Mouse (Mus musculus) MEL (cell line): ENCODE data around the gene Hfe2. TPM values are rescaled to one million over a fixed set of nuclear protein-coding genes. Genes with fewer than 3 reads are reported as not detected.
A peak's percentile ranks its signal among the peaks of the same experiment; 100 is the strongest.
"Not testable (repeated sequence)": the region's sequence is repeated elsewhere in the genome, so short reads cannot be mapped to it uniquely, and the experiment has no call there.

Experiments
- DNase-seq: peaks from one replicate; pipeline ENCODE4 v3.0.0; 2011; ENCODE audit warnings: low read depth, low spot score
- H3K27ac ChIP-seq: 2 replicates; pipeline ENCODE4 v1.5.1; 2012; ENCODE audit warnings: low read depth, mild to moderate bottlenecking, control low read depth, low read length, moderate library complexity; ENCODE audit not compliant: control insufficient read depth
- H3K27me3 ChIP-seq, 2 experiments: fragments of 150-350 bp in 1 of 2; sonication (generic) in 1 of 2; 2 replicates each; pipeline ENCODE4 v1.6.1; 2012; ENCODE audit warnings: low read length in 2 of 2, mild to moderate bottlenecking in 2 of 2, improper control_type of control experiment in 1 of 2, moderate library complexity in 1 of 2; ENCODE audit not compliant: insufficient read depth in 2 of 2, control insufficient read depth in 1 of 2
- H3K36me3 ChIP-seq, 2 experiments: 2 replicates each; pipeline ENCODE4 v1.6.1; 2012 to 2014; ENCODE audit warnings: low read length in 2 of 2, improper control_type of control experiment in 1 of 2, inconsistent platforms in 1 of 2, mild to moderate bottlenecking in 1 of 2; ENCODE audit not compliant: insufficient read depth in 2 of 2, control insufficient read depth in 1 of 2
- H3K4me1 ChIP-seq, 2 experiments: fragments of 150-350 bp in 1 of 2; sonication (generic) in 1 of 2; 2 replicates each; pipeline ENCODE4 v1.6.1; 2012; ENCODE audit warnings: low read length in 2 of 2, improper control_type of control experiment in 1 of 2, mild to moderate bottlenecking in 1 of 2; ENCODE audit not compliant: insufficient read depth in 2 of 2, control insufficient read depth in 1 of 2
- H3K4me3 ChIP-seq, 2 experiments: fragments of 150-350 bp in 1 of 2; sonication (generic) in 1 of 2; 2 replicates each; pipeline ENCODE4 v1.5.1; 2012; ENCODE audit warnings: low read depth in 2 of 2, low read length in 2 of 2, mild to moderate bottlenecking in 2 of 2, moderate library complexity in 2 of 2, control low read depth in 1 of 2, improper control_type of control experiment in 1 of 2; ENCODE audit not compliant: control insufficient read depth in 1 of 2, insufficient read depth in 1 of 2
- H3K79me2 ChIP-seq: 2 replicates; pipeline ENCODE4 v1.6.1; 2012; ENCODE audit warnings: mild to moderate bottlenecking, low read length, moderate library complexity; ENCODE audit not compliant: control insufficient read depth, poor library complexity, insufficient read depth
- H3K9ac ChIP-seq: 2 replicates; pipeline ENCODE4 v1.6.1; 2012; ENCODE audit warnings: low read depth, mild to moderate bottlenecking, control low read depth, low read length, moderate library complexity; ENCODE audit not compliant: control insufficient read depth, poor library complexity, severe bottlenecking
- H3K9me3 ChIP-seq: fragments of 150-350 bp; sonication (generic); replicated peaks from 2 replicates; pipeline ENCODE4 v1.6.1; 2012; ENCODE audit warnings: mild to moderate bottlenecking, low read length, improper control_type of control experiment, moderate library complexity; ENCODE audit not compliant: insufficient read depth
- CHD1 ChIP-seq: IDR thresholded peaks from 2 replicates; pipeline ENCODE4 v1.6.1; 2012; ENCODE audit warnings: low read depth, mild to moderate bottlenecking, inconsistent platforms, low read length, improper control_type of control experiment
- CHD2 ChIP-seq: IDR thresholded peaks from 2 replicates; pipeline ENCODE4 v1.6.1; 2011; ENCODE audit warnings: low read length, improper control_type of control experiment
- JUND ChIP-seq: IDR thresholded peaks from 2 replicates; pipeline ENCODE4 v1.6.1; 2011; ENCODE audit warnings: low read depth, mild to moderate bottlenecking, improper control_type of control experiment, low read length
- MAFK ChIP-seq: IDR thresholded peaks from 2 replicates; pipeline ENCODE4 v1.6.1; 2011; ENCODE audit warnings: low read depth, mild to moderate bottlenecking, low read length, improper control_type of control experiment, borderline replicate concordance
- MAX ChIP-seq: IDR thresholded peaks from 2 replicates; pipeline ENCODE4 v1.6.1; 2011; ENCODE audit warnings: low read length, improper control_type of control experiment
- MAZ ChIP-seq: IDR thresholded peaks from 2 replicates; pipeline ENCODE4 v1.6.1; 2012; ENCODE audit warnings: low read depth, mild to moderate bottlenecking, inconsistent platforms, low read length, improper control_type of control experiment
- MYB ChIP-seq: IDR thresholded peaks from 2 replicates; pipeline ENCODE4 v1.6.1; 2011; ENCODE audit warnings: mild to moderate bottlenecking, low read depth, low read length, improper control_type of control experiment
- MYC ChIP-seq: IDR thresholded peaks from 2 replicates; pipeline ENCODE4 v1.6.1; 2011; ENCODE audit warnings: low read depth, mild to moderate bottlenecking, low read length, improper control_type of control experiment, moderate library complexity
- POLR2A ChIP-seq, 2 experiments: IDR thresholded peaks; 2 replicates each; pipeline ENCODE4 v1.6.1; 2011 to 2012; ENCODE audit warnings: low read length in 2 of 2, mild to moderate bottlenecking in 2 of 2, control low read depth in 1 of 2, improper control_type of control experiment in 1 of 2, low read depth in 1 of 2, moderate library complexity in 1 of 2; ENCODE audit not compliant: control insufficient read depth in 1 of 2, insufficient read depth in 1 of 2, poor library complexity in 1 of 2
- POLR2AphosphoS5 ChIP-seq: IDR thresholded peaks from 2 replicates; pipeline ENCODE4 v1.6.1; 2012; ENCODE audit warnings: low read depth, borderline replicate concordance, mild to moderate bottlenecking, inconsistent platforms, low read length, moderate library complexity, mixed read lengths
- SIN3A ChIP-seq: IDR thresholded peaks from 2 replicates; pipeline ENCODE4 v1.6.1; 2012; ENCODE audit warnings: low read length, improper control_type of control experiment, inconsistent platforms
- SMC3 ChIP-seq: IDR thresholded peaks from 2 replicates; pipeline ENCODE4 v1.6.1; 2011; ENCODE audit warnings: low read depth, low read length, improper control_type of control experiment
- TAL1 ChIP-seq: IDR thresholded peaks from 2 replicates; pipeline ENCODE4 v1.6.1; 2012; ENCODE audit warnings: mild to moderate bottlenecking, inconsistent platforms, low read length, moderate library complexity, mixed read lengths
- TCF12 ChIP-seq: IDR thresholded peaks from 2 replicates; pipeline ENCODE4 v1.6.1; 2014; ENCODE audit warnings: low read depth, mild to moderate bottlenecking, inconsistent platforms, low read length, improper control_type of control experiment, moderate library complexity
- USF2 ChIP-seq, 2 experiments: IDR thresholded peaks; 2 replicates each; pipeline ENCODE4 v1.6.1; 2011 to 2012; ENCODE audit warnings: improper control_type of control experiment in 2 of 2, low read length in 2 of 2, borderline replicate concordance in 1 of 2, inconsistent platforms in 1 of 2, low read depth in 1 of 2, mild to moderate bottlenecking in 1 of 2; ENCODE audit not compliant: insufficient read depth in 1 of 2
- ZC3H11A ChIP-seq: IDR thresholded peaks from 2 replicates; pipeline ENCODE4 v1.6.1; 2012; ENCODE audit warnings: low read depth, mild to moderate bottlenecking, inconsistent platforms, low read length, improper control_type of control experiment
- ZMIZ1 ChIP-seq: IDR thresholded peaks from 2 replicates; pipeline ENCODE4 v1.6.1; 2012; ENCODE audit warnings: low read depth, mild to moderate bottlenecking, inconsistent platforms, low read length, improper control_type of control experiment, moderate library complexity
- ZNF384 ChIP-seq: IDR thresholded peaks from 2 replicates; pipeline ENCODE4 v1.6.1; 2012; ENCODE audit warnings: low read depth, mild to moderate bottlenecking, inconsistent platforms, low read length, improper control_type of control experiment
- polyA plus RNA-seq, 2 experiments: library from polyadenylated mRNA; stranded (reverse) in 1 of 2; unstranded in 1 of 2; fragments of >175 nt in 1 of 2; fragments of >200 nt in 1 of 2; gene quantifications; 2 replicates each; pipeline versions ENCODE4 v1.2.1 to v1.2.4; 2012; ENCODE audit warnings: low replicate concordance in 2 of 2, low read depth in 1 of 2; ENCODE audit not compliant: insufficient read length in 2 of 2, insufficient read depth in 1 of 2, missing spikeins in 1 of 2
- total RNA-seq: library from RNA; depleted of rRNA; stranded (reverse); fragments of 300-350 nt; gene quantifications from 2 replicates; pipeline ENCODE4 v1.2.3, GENCODE M21; 2012

Hfe2 gene
- total and polyA plus RNA-seq, 3 experiments: not detected

DNA sequence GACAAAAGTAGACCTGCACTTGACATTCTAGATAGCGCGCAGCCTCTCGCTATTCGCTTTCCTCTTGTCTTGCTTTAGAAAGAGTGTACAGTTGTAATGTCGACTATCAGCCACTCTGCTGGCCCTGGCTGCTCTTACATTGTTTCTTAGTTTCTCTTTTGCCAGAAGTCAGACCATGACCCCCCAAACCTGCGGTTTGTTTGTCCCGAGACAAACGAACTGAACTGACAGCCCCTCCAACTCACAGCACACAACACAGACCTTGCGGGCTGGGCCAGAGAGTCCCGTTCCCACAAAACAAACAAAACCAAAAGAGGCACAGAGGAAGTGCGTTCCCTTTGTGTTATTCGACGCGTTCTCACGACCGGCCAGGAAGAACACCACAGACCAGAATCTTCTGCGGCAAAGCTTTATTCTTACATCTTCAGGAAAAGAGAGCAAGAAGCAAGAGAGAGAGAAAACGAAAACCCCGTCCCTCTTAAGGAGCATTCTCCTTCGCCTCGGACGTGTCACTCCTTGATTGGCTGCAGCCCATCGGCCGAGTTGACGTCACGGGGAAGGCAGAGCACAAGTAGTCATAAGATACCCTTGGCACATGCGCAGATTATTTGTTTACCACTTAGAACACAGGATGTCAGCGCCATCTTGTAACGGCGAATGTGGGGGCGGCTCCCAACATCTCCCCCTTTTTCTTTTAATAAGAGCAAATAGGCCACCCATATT lies 35.9 kb upstream of the Hfe2 start:
- peak overlapping the region; percentile 84 for H3K27ac ChIP-seq
- peaks cover 4 to 12% of the 10 kb centered on the region in 2 experiments for H3K36me3 ChIP-seq
- not testable (repeated sequence) for H3K4me1 ChIP-seq, H3K9me3 ChIP-seq, DNase-seq, H3K27me3 ChIP-seq
- H3K79me2 ChIP-seq: peaks cover 17% of the 10 kb centered on the region
- peak overlapping the region; percentile 56 for H3K9ac ChIP-seq
- peak; percentile 28 to 49; a peak in 1 of 4 replicates for TF ChIP-seq POLR2A (IDR thresholded peaks at IDR 0.05; ENCODE audit: control insufficient read depth in 1 of 2, insufficient read depth in 1 of 2, low read depth in 1 of 2, low read length in 2 of 2, poor library complexity in 1 of 2)
- H3K4me3 ChIP-seq: peak overlapping the region in 1 of 2 experiments; percentile 21; a peak in 1 of 4 replicates

DNA sequence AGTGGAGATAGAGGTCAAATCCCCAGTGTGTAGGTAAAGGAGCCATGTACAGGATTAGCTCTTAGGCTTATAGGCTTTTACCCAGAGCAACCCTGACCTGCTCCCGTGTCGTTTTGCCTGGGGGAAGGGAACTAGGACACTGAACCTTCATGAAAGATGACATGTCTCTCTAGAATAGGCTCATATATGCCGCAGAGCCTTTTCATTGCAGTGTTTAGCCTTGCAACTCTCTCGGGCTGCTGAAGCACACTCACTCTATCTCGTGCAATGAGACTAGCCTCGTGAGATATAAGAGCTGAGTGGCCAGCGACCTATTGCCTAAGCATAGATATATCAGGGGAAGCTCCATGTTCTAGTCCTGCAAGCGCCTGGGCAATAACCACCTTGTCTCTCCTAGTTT lies 35.3 kb upstream of the Hfe2 start:
- peaks cover 4 to 12% of the 10 kb centered on the region in 2 experiments for H3K36me3 ChIP-seq
- not testable (repeated sequence) for H3K27me3 ChIP-seq, H3K9me3 ChIP-seq, H3K4me1 ChIP-seq, DNase-seq
- H3K79me2 ChIP-seq: peaks cover 17% of the 10 kb centered on the region
- peak overlapping the region in 1 of 2 experiments; percentile 19; a peak in 2 of 4 replicates for H3K4me3 ChIP-seq
- peak overlapping the region; percentile 54 for H3K9ac ChIP-seq
- peak overlapping the region; percentile 82 for H3K27ac ChIP-seq

DNA sequence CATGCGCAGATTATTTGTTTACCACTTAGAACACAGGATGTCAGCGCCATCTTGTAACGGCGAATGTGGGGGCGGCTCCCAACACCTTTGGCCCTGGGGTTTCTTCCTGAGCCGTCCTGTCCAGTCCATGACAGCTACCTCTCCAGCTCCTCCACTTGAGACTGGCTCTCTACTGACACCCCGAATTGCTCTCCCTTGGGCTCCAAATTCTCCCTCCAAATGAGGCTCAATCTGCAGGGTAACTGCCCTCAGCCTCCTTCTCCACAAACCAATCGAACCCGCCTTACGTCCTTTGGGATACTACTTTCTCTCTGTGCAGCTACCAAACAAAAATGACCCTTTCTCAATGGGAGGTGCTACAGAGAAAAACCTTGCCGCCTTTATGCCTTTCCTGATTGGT lies 30.5 kb upstream of the Hfe2 start:
- not testable (repeated sequence) for H3K9me3 ChIP-seq, DNase-seq, H3K27me3 ChIP-seq
- H3K4me3 ChIP-seq: peak overlapping the region; percentile 54 to 79
- peaks cover 31% of the 10 kb centered on the region for H3K79me2 ChIP-seq
- H3K27ac ChIP-seq: peak overlapping the region; percentile 91
- H3K36me3 ChIP-seq: peaks cover 4 to 22% of the 10 kb centered on the region in 2 experiments
- H3K9ac ChIP-seq: peak overlapping the region; percentile 81
- H3K4me1 ChIP-seq: peaks cover 8 to 14% of the 10 kb centered on the region in 2 experiments

DNA sequence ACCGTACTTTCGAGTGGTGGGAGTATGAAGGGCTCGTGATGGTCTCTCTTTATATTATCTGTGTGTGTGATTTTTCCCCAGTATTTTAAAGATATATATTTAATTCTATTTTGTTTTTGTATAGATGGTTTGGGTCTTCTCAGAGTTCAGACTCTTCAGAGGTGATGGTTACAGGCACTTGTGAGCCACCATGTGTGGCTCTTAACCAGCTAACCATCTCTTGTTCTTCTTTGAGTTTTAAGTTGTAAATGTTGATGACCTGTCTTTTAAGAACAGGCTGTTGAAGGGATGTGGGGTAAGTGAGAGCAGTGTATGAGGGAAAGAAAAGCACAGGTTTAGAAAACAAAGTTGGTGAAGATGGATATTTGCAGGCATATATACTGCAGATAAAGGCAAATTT lies 30.1 kb upstream of the Hfe2 start:
- H3K36me3 ChIP-seq: peaks cover 4 to 22% of the 10 kb centered on the region in 2 experiments
- H3K9me3 ChIP-seq: no peaks in the 10 kb centered on the region
- TF ChIP-seq SIN3A: no peak
- no peak for TF ChIP-seq CHD2
- no peak for TF ChIP-seq MAFK
- TF ChIP-seq POLR2AphosphoS5: no peak
- no peak for TF ChIP-seq JUND
- TF ChIP-seq TAL1: no peak
- TF ChIP-seq ZMIZ1: no peak
- TF ChIP-seq MYC: no peak
- no peak for TF ChIP-seq TCF12
- TF ChIP-seq SMC3: no peak
- no peak for TF ChIP-seq MAX
- TF ChIP-seq POLR2A (IDR thresholded peaks at IDR 0.05; ENCODE audit: control insufficient read depth in 1 of 2, insufficient read depth in 1 of 2, low read depth in 1 of 2, low read length in 2 of 2, poor library complexity in 1 of 2): no peak
- no peak for TF ChIP-seq USF2 (IDR thresholded peaks at IDR 0.05; ENCODE audit: borderline replicate concordance in 1 of 2, insufficient read depth in 1 of 2, low read depth in 1 of 2, low read length in 2 of 2)
- no peak for TF ChIP-seq CHD1
- no peak for TF ChIP-seq ZNF384
- TF ChIP-seq MYB: no peak
- TF ChIP-seq MAZ: no peak
- no peak for TF ChIP-seq ZC3H11A
- TF ChIP-seq, all 39 proteins: peak for 0

More for the DNA sequence above, 30.1 kb upstream of the Hfe2 start:
- Histone ChIP-seq H3K4me3 (peak overlapping the region; percentile 54 to 79), H3K4me1 (peaks cover 8 to 14% of the 10 kb centered on the region in 2 experiments), H3K27ac (peak overlapping the region; percentile 91), H3K79me2 (peaks cover 31% of the 10 kb centered on the region), H3K9ac (peak overlapping the region; percentile 81), H3K27me3 (no peaks in the 10 kb centered on the region)
- DNase-seq: peak; percentile 74
